Mouse (Mus musculus) layer of hippocampus, adult 18-20 months (tissue): ENCODE measurements around the gene Crym. TPM values are rescaled to one million over a fixed set of nuclear protein-coding genes. Genes with fewer than 3 reads are reported as not detected.
A peak's percentile ranks its signal among the peaks of the same experiment; 100 is the strongest.

Source experiments
- DNase-seq, 2 experiments: peaks; one replicate each; pipeline ENCODE4 v3.0.0; 2022; ENCODE audit warnings: low spot score in 2 of 2
- long read RNA-seq: library from polyadenylated mRNA; stranded (forward); transcript quantifications from one replicate; pipeline ENCODE4 v2.0.0, GENCODE M21; 2021
- total RNA-seq, 2 experiments: library from RNA; stranded (reverse); gene quantifications; 2 replicates each; pipeline ENCODE4 v1.2.3; 2021

Crym gene
- total RNA-seq, result 100 to 1,000 TPM; 255 to 271 TPM
- long read RNA-seq, transcript Crym-201 (8 exons, 1,383 nt), result major isoform, 76 of 98 reads
- long read RNA-seq, partial matches to known transcripts, result 16 of 98 reads
- long read RNA-seq, other reads (novel, unspliced or antisense), result 6 of 98 reads

GRCm38 (mm10) chr7:120201771-120202170, at the start of gene Crym:
Crym (minus strand) TSS chr7:120202111.
- DNase-seq, result peak; percentile 44 to 54

GRCm38 (mm10) chr7:120241092-120241491, 39.2 kb upstream of the Crym start:
- DNase-seq, result no peak

- peak in 1 of 2 experiments; percentile 44 for DNase-seq
Measured at GRCm38 (mm10) chr7:120228541-120228940, 26.6 kb upstream of the Crym start.

- no peak for DNase-seq
Measured at GRCm38 (mm10) chr7:120205989-120206388, 4.1 kb upstream of the Crym start.

GRCm38 (mm10) chr7:120203789-120204188, 1.9 kb upstream of the Crym start, which contains the start of gene Abca14:
Abca14 (plus strand) TSS chr7:120203961.
- peak; percentile 79 to 93 for DNase-seq

GRCm38 (mm10) chr7:120201231-120201744, 623 bp downstream of the Crym start:
- no peak for DNase-seq

- DNase-seq, result no peak
Measured at GRCm38 (mm10) chr7:120195207-120195606, 6.7 kb downstream of the Crym start.

- DNase-seq, result no peak
Measured at GRCm38 (mm10) chr7:120192816-120193215, 9.1 kb downstream of the Crym start.

- DNase-seq, result peak in 1 of 2 experiments; percentile 54
Measured at GRCm38 (mm10) chr7:120192207-120192606, 9.7 kb downstream of the Crym start.

- DNase-seq, result no peak
Measured at GRCm38 (mm10) chr7:120190150-120190665, 11.7 kb downstream of the Crym start.

- DNase-seq, result no peak
Measured at GRCm38 (mm10) chr7:120189369-120190149, 12.4 kb downstream of the Crym start.

- DNase-seq, result no peak
Measured at GRCm38 (mm10) chr7:120188946-120189345, 13.0 kb downstream of the Crym start.

GRCm38 (mm10) chr7:120182891-120183290, 19.0 kb downstream of the Crym start:
- no peak for DNase-seq

GRCm38 (mm10) chr7:120181401-120182230, 20.3 kb downstream of the Crym start:
- no peak for DNase-seq

GRCm38 (mm10) chr7:120180547-120180946, 21.4 kb downstream of the Crym start:
- DNase-seq, result no peak

- DNase-seq, result no peak
Measured at GRCm38 (mm10) chr7:120178935-120179334, 23.0 kb downstream of the Crym start.

GRCm38 (mm10) chr7:120177611-120178010, 24.3 kb downstream of the Crym start:
- DNase-seq, result no peak

- DNase-seq, result peak in 1 of 2 experiments; percentile 56
Measured at GRCm38 (mm10) chr7:120174723-120175504, 27.0 kb downstream of the Crym start.

GRCm38 (mm10) chr7:120173603-120174244, 28.2 kb downstream of the Crym start, which contains the start of gene Anks4b:
Anks4b (plus strand) TSS chr7:120173858.
- no peak for DNase-seq

- DNase-seq, result no peak
Measured at GRCm38 (mm10) chr7:120172188-120172700, 29.7 kb downstream of the Crym start.
